Mouse (Mus musculus): ENCODE results near the gene Fam102a.

GRCm38 (mm10) chr2:32590224-32590623 lies 55.1 kb downstream of the Fam102a start:
- no peak for TF ChIP-seq CTCF (conservative IDR thresholded peaks at IDR 0.05; ENCODE audit: insufficient read depth, insufficient read length, low read depth, low read length)
- TF ChIP-seq POLR2A (IDR thresholded peaks at IDR 0.05; ENCODE audit: low read depth, low read length) = no peak

Measured in kidney, adult 2 months (tissue).